Mouse (Mus musculus): ENCODE data around the gene Antxr2.

Antxr2 gene

GRCm38 (mm10) chr5:97995881-97996280 is 35.0 kb downstream of the Antxr2 start:
- no peak for DNase-seq (ENCODE audit: low spot score)

GRCm38 (mm10) chr5:97986656-97987294 is 44.1 kb downstream of the Antxr2 start:
- no peak for DNase-seq (ENCODE audit: low spot score)

- DNase-seq (ENCODE audit: low spot score), result peak; percentile 65
Observed at GRCm38 (mm10) chr5:97983375-97983774, 47.5 kb downstream of the Antxr2 start.

- no peak for DNase-seq (ENCODE audit: low spot score)
Observed at GRCm38 (mm10) chr5:97980472-97980871, 50.4 kb downstream of the Antxr2 start.

- no peak for DNase-seq (ENCODE audit: low spot score)
Observed at GRCm38 (mm10) chr5:97973293-97973692, 57.5 kb downstream of the Antxr2 start.

- DNase-seq (ENCODE audit: low spot score), result no peak
Observed at GRCm38 (mm10) chr5:97972029-97972428, 58.8 kb downstream of the Antxr2 start.

GRCm38 (mm10) chr5:97971236-97971635 is 59.6 kb downstream of the Antxr2 start:
- no peak for DNase-seq (ENCODE audit: low spot score)

GRCm38 (mm10) chr5:97967044-97967443 is 63.8 kb downstream of the Antxr2 start:
- no peak for DNase-seq (ENCODE audit: low spot score)

GRCm38 (mm10) chr5:97966101-97966500 is 64.7 kb downstream of the Antxr2 start:
- no peak for DNase-seq (ENCODE audit: low spot score)

- DNase-seq (ENCODE audit: low spot score), result no peak
Observed at GRCm38 (mm10) chr5:97964444-97964843, 66.4 kb downstream of the Antxr2 start.

- no peak for DNase-seq (ENCODE audit: low spot score)
Observed at GRCm38 (mm10) chr5:97962512-97962911, 68.3 kb downstream of the Antxr2 start.

GRCm38 (mm10) chr5:97961786-97962185 is 69.1 kb downstream of the Antxr2 start:
- no peak for DNase-seq (ENCODE audit: low spot score)

- DNase-seq (ENCODE audit: low spot score), result no peak
Observed at GRCm38 (mm10) chr5:97959651-97960050, 71.2 kb downstream of the Antxr2 start.

- DNase-seq (ENCODE audit: low spot score), result no peak
Observed at GRCm38 (mm10) chr5:97959010-97959409, 71.8 kb downstream of the Antxr2 start.

GRCm38 (mm10) chr5:97957501-97957900 is 73.3 kb downstream of the Antxr2 start:
- no peak for DNase-seq (ENCODE audit: low spot score)

GRCm38 (mm10) chr5:97954193-97954772 is 76.6 kb downstream of the Antxr2 start:
- DNase-seq (ENCODE audit: low spot score), result no peak

GRCm38 (mm10) chr5:97953241-97953920 is 77.5 kb downstream of the Antxr2 start:
- DNase-seq (ENCODE audit: low spot score), result no peak

- DNase-seq (ENCODE audit: low spot score), result no peak
Observed at GRCm38 (mm10) chr5:97947261-97947660, 83.6 kb downstream of the Antxr2 start.

GRCm38 (mm10) chr5:97946236-97946635 is 84.6 kb downstream of the Antxr2 start:
- DNase-seq (ENCODE audit: low spot score), result peak; percentile 6

GRCm38 (mm10) chr5:97935140-97936129 is 95.4 kb downstream of the Antxr2 start:
- peak; percentile 4 for DNase-seq (ENCODE audit: low spot score)

- DNase-seq (ENCODE audit: low spot score), result no peak
Observed at GRCm38 (mm10) chr5:97917654-97918053, 113.2 kb downstream of the Antxr2 start.

- no peak for DNase-seq (ENCODE audit: low spot score)
Observed at GRCm38 (mm10) chr5:97914890-97915289, 116.0 kb downstream of the Antxr2 start.
